In genomic region chr4:155085206-155086107, GRCm38 (mm10) we compare ENCODE assay signal across 8 mouse cellular contexts. TPM values are rescaled to one million over a fixed set of nuclear protein-coding genes. Genes with fewer than 3 reads are reported as not detected.
DNase-seq lines count a peak whose midpoint lies in the region; ATAC-seq and TF ChIP-seq lines count a peak whose summit lies in the region.

No protein-coding gene starts in this region.

- no peak for TF ChIP-seq CTCF in midbrain, postnatal 0 days (IDR thresholded peaks at IDR 0.05)

- H3K27me3 ChIP-seq in megakaryocyte, embryonic 14.5 days (replicated peaks) = no peaks in the 10 kb centered on the region
- no peaks in the 10 kb centered on the region for H3K27me3 ChIP-seq in embryonic facial prominence, embryonic 13.5 days
- no peaks in the 10 kb centered on the region for H3K27me3 ChIP-seq in hindbrain, embryonic 15.5 days
- H3K27me3 ChIP-seq in midbrain, postnatal 0 days (ENCODE audit: insufficient read depth, low read length) = no peaks in the 10 kb centered on the region

- peaks cover 49% of the 10 kb centered on the region for H3K36me3 ChIP-seq in megakaryocyte, embryonic 14.5 days (replicated peaks; ENCODE audit: low read length)
- H3K36me3 ChIP-seq in embryonic facial prominence, embryonic 13.5 days = peaks cover 38% of the 10 kb centered on the region
- peaks cover 16% of the 10 kb centered on the region for H3K36me3 ChIP-seq in hindbrain, embryonic 15.5 days
- H3K36me3 ChIP-seq in midbrain, postnatal 0 days (ENCODE audit: insufficient read depth, low read length) = peaks cover 17% of the 10 kb centered on the region; the same call in 1 of the 2 replicates

- peak overlapping the region; percentile 96 for H3K4me2 ChIP-seq in embryonic facial prominence, embryonic 13.5 days
- H3K4me2 ChIP-seq in hindbrain, embryonic 15.5 days = peak overlapping the region; percentile 89
- H3K4me2 ChIP-seq in midbrain, postnatal 0 days (ENCODE audit: low read depth, low read length, poor library complexity, severe bottlenecking) = peak overlapping the region; percentile 72

- H3K4me1 ChIP-seq in megakaryocyte, embryonic 14.5 days = peaks cover 58% of the 10 kb centered on the region
- H3K4me1 ChIP-seq in embryonic facial prominence, embryonic 13.5 days = peaks cover 28% of the 10 kb centered on the region
- peaks cover 36% of the 10 kb centered on the region for H3K4me1 ChIP-seq in hindbrain, embryonic 15.5 days (replicated peaks)
- peaks cover 10% of the 10 kb centered on the region for H3K4me1 ChIP-seq in midbrain, postnatal 0 days (ENCODE audit: insufficient read depth, low read length)

- H3K9ac ChIP-seq in embryonic facial prominence, embryonic 13.5 days = peak overlapping the region; percentile 94
- peak overlapping the region; percentile 82 for H3K9ac ChIP-seq in hindbrain, embryonic 15.5 days
- H3K9ac ChIP-seq in midbrain, postnatal 0 days (replicated peaks; ENCODE audit: low read length, poor library complexity, severe bottlenecking) = peak overlapping the region; percentile 91

- H3K27ac ChIP-seq in embryonic facial prominence, embryonic 13.5 days = peak overlapping the region; percentile 92
- H3K27ac ChIP-seq in hindbrain, embryonic 15.5 days (replicated peaks) = peak overlapping the region; percentile 91
- H3K27ac ChIP-seq in midbrain, postnatal 0 days (ENCODE audit: low read depth, low read length) = peak overlapping the region; percentile 86

- intact Hi-C loops in left cerebral cortex, postnatal 10 days (cut with DNase I) = no loop called here

- peak overlapping the region; percentile 99 for H3K4me3 ChIP-seq in megakaryocyte, embryonic 14.5 days (replicated peaks)
- H3K4me3 ChIP-seq in embryonic facial prominence, embryonic 13.5 days = peak overlapping the region; percentile 93
- peak overlapping the region; percentile 70 for H3K4me3 ChIP-seq in hindbrain, embryonic 15.5 days
- H3K4me3 ChIP-seq in midbrain, postnatal 0 days (ENCODE audit: low read depth, low read length) = peak overlapping the region; percentile 89

- no peak for DNase-seq in midbrain, postnatal 0 days (ENCODE audit: low spot score)
- no peak for DNase-seq in left cerebral cortex, postnatal 10 days (ENCODE audit: extremely low spot score in 1 of 2, low spot score in 2 of 2)
- DNase-seq in cerebellum, postnatal 36 days = no peak
- no peak for DNase-seq in layer of hippocampus, adult 18-20 months (ENCODE audit: low spot score in 2 of 2)

- no peak; the same call in 1 of the 2 replicates for ATAC-seq in megakaryocyte, adult 5-6 weeks (ENCODE audit: poor library complexity, severe bottlenecking)
- peak; percentile 67; the same call in 1 of the 2 replicates for ATAC-seq in embryonic facial prominence, embryonic 13.5 days (ENCODE audit: insufficient number of reproducible peaks, insufficient read depth, low FRiP score, low TSS enrichment, low read depth)
- ATAC-seq in hindbrain, embryonic 15.5 days (ENCODE audit: low FRiP score, low read depth) = peak; percentile 40; the same call in 1 of the 2 replicates
- ATAC-seq in midbrain, postnatal 0 days (ENCODE audit: low FRiP score) = no peak; the same call in 1 of the 2 replicates

- WGBS in embryonic facial prominence, embryonic 13.5 days = 5% methylated on average over 35 of the region's 35 CpGs
- WGBS in hindbrain, embryonic 15.5 days = 7% methylated on average over 34 of the region's 35 CpGs
- 7% methylated on average over 30 of the region's 35 CpGs for WGBS in midbrain, postnatal 0 days

- H3K9me3 ChIP-seq in megakaryocyte, embryonic 14.5 days = no peaks in the 10 kb centered on the region
- no peaks in the 10 kb centered on the region for H3K9me3 ChIP-seq in embryonic facial prominence, embryonic 13.5 days
- no peaks in the 10 kb centered on the region for H3K9me3 ChIP-seq in hindbrain, embryonic 15.5 days
- H3K9me3 ChIP-seq in midbrain, postnatal 0 days (ENCODE audit: low read length) = no peaks in the 10 kb centered on the region

RNA-seq across cellular contexts. Expression of gene Rer1, which starts 0.7 kb away (rescaled TPM):
- 18.8 and 58.8 TPM in 2 replicates for polyA plus RNA-seq in megakaryocyte, embryonic 14.5 days (2012; ENCODE audit: insufficient read depth, low replicate concordance)
- 133 and 141 TPM in 2 replicates for total RNA-seq in megakaryocyte, adult 5-6 weeks (2015)
- 116 and 130 TPM in 2 replicates for total RNA-seq in megakaryocyte, adult 5-6 weeks (2017)
- polyA plus RNA-seq in embryonic facial prominence, embryonic 13.5 days (2015; fragmentation: Nextera tagmentation; extraction: Ambion mirVana) = 147 and 162 TPM in 2 replicates
- 124 and 125 TPM in 2 replicates for polyA plus RNA-seq in hindbrain, embryonic 15.5 days (2015; fragmentation: Nextera tagmentation; extraction: Ambion mirVana)
- 91.4 and 104 TPM in 2 replicates for total RNA-seq in midbrain, postnatal 0 days (2014; rRNA removed)
- polyA plus RNA-seq in midbrain, postnatal 0 days (2015; fragmentation: Nextera tagmentation; extraction: Ambion mirVana) = 132 and 133 TPM in 2 replicates
- 10 to 100 TPM; 68.8 to 71.0 TPM for total RNA-seq in left cerebral cortex, postnatal 10 days (2021)
- 10 to 100 TPM; 63.4 to 65.5 TPM for total RNA-seq in layer of hippocampus, adult 18-20 months (2021)

RNA-seq across cellular contexts. Expression of gene Morn1, which starts 0.9 kb away (rescaled TPM):
- 4.3 and 6.3 TPM in 2 replicates for polyA plus RNA-seq in megakaryocyte, embryonic 14.5 days (2012; ENCODE audit: insufficient read depth, low replicate concordance)
- total RNA-seq in megakaryocyte, adult 5-6 weeks (2015) = 0.71 TPM in 1 of 2 replicates, not detected in the other
- total RNA-seq in megakaryocyte, adult 5-6 weeks (2017) = 0.95 and 1.1 TPM in 2 replicates
- polyA plus RNA-seq in embryonic facial prominence, embryonic 13.5 days (2015; fragmentation: Nextera tagmentation; extraction: Ambion mirVana) = 5.6 and 6.2 TPM in 2 replicates
- polyA plus RNA-seq in hindbrain, embryonic 15.5 days (2015; fragmentation: Nextera tagmentation; extraction: Ambion mirVana) = 8.1 and 10.0 TPM in 2 replicates
- total RNA-seq in midbrain, postnatal 0 days (2014; rRNA removed) = 3.3 and 8.5 TPM in 2 replicates
- 8.6 and 8.9 TPM in 2 replicates for polyA plus RNA-seq in midbrain, postnatal 0 days (2015; fragmentation: Nextera tagmentation; extraction: Ambion mirVana)
- total RNA-seq in left cerebral cortex, postnatal 10 days (2021) = 10 to 100 TPM; 16.0 to 16.3 TPM
- 10 to 100 TPM in 1 of 2 experiments, 1 to 10 TPM in 1; 9.3 to 11.3 TPM for total RNA-seq in layer of hippocampus, adult 18-20 months (2021)

RNA-seq across cellular contexts. Expression of gene Pex10, which starts 18.6 kb away (rescaled TPM):
- polyA plus RNA-seq in megakaryocyte, embryonic 14.5 days (2012; ENCODE audit: insufficient read depth, low replicate concordance) = 1.4 and 4.3 TPM in 2 replicates
- total RNA-seq in megakaryocyte, adult 5-6 weeks (2015) = 3.7 and 4.3 TPM in 2 replicates
- total RNA-seq in megakaryocyte, adult 5-6 weeks (2017) = 3.3 and 5.7 TPM in 2 replicates
- 22.2 and 26.4 TPM in 2 replicates for polyA plus RNA-seq in embryonic facial prominence, embryonic 13.5 days (2015; fragmentation: Nextera tagmentation; extraction: Ambion mirVana)
- 22.3 and 23.9 TPM in 2 replicates for polyA plus RNA-seq in hindbrain, embryonic 15.5 days (2015; fragmentation: Nextera tagmentation; extraction: Ambion mirVana)
- total RNA-seq in midbrain, postnatal 0 days (2014; rRNA removed) = 12.2 and 14.0 TPM in 2 replicates
- 15.2 and 15.7 TPM in 2 replicates for polyA plus RNA-seq in midbrain, postnatal 0 days (2015; fragmentation: Nextera tagmentation; extraction: Ambion mirVana)
- 10 to 100 TPM; 18.0 to 19.3 TPM for total RNA-seq in left cerebral cortex, postnatal 10 days (2021)
- total RNA-seq in layer of hippocampus, adult 18-20 months (2021) = 10 to 100 TPM; 21.5 to 22.0 TPM

RNA-seq across cellular contexts. Expression of gene Plch2, which starts 28.9 kb away (rescaled TPM):
- polyA plus RNA-seq in megakaryocyte, embryonic 14.5 days (2012; ENCODE audit: insufficient read depth, low replicate concordance) = 0.27 and 0.88 TPM in 2 replicates
- not detected in 2 replicates for total RNA-seq in megakaryocyte, adult 5-6 weeks (2015)
- not detected in 2 replicates for total RNA-seq in megakaryocyte, adult 5-6 weeks (2017)
- polyA plus RNA-seq in embryonic facial prominence, embryonic 13.5 days (2015; fragmentation: Nextera tagmentation; extraction: Ambion mirVana) = 11.2 and 12.8 TPM in 2 replicates
- polyA plus RNA-seq in hindbrain, embryonic 15.5 days (2015; fragmentation: Nextera tagmentation; extraction: Ambion mirVana) = 17.9 and 18.2 TPM in 2 replicates
- total RNA-seq in midbrain, postnatal 0 days (2014; rRNA removed) = 49.8 and 51.1 TPM in 2 replicates
- polyA plus RNA-seq in midbrain, postnatal 0 days (2015; fragmentation: Nextera tagmentation; extraction: Ambion mirVana) = 21.1 and 21.7 TPM in 2 replicates
- 10 to 100 TPM; 33.3 to 41.2 TPM for total RNA-seq in left cerebral cortex, postnatal 10 days (2021)
- total RNA-seq in layer of hippocampus, adult 18-20 months (2021) = 100 to 1,000 TPM in 1 of 2 experiments, 10 to 100 TPM in 1; 93.4 to 102 TPM

Comparison
In these comparisons a context has a peak if more than half of its experiments do, and no peak if none do; other contexts are left out.
1. ATAC-seq: peak in embryonic facial prominence, embryonic 13.5 days (single experiment) and hindbrain, embryonic 15.5 days (single experiment); none in megakaryocyte, adult 5-6 weeks (single experiment) and midbrain, postnatal 0 days (single experiment).
2. Peak in every context shown above with its lines, with median percentiles within 50 percentile points of each other: H3K4me3 ChIP-seq, H3K27ac ChIP-seq, H3K4me2 ChIP-seq and H3K9ac ChIP-seq.